Mouse (Mus musculus) hindbrain, embryonic 12.5 days (tissue): ENCODE measurements at regions not wholly inside any gene's neighbourhood (a gene's known extent, or its start where the extent isn't known, plus 50 kb on each side); places are given as distances from the start of the nearest gene placed in this dataset.

ENCODE experiments used
- ATAC-seq: fragments of 200-750 bp; cut with Nextera tagmentation; 2 replicates; pipeline ENCODE4 v1.8.0; 2017; ENCODE audit warnings: moderate TSS enrichment; ENCODE audit not compliant: low FRiP score
- H3K27ac ChIP-seq: fragments of 300-500 bp; sonication (generic); 2 replicates; pipeline ENCODE4 v1.5.1; 2016; ENCODE audit warnings: mild to moderate bottlenecking
- H3K27me3 ChIP-seq: fragments of 300-500 bp; sonication (generic); 2 replicates; pipeline ENCODE4 v1.6.1; 2016; ENCODE audit warnings: mild to moderate bottlenecking
- H3K36me3 ChIP-seq: fragments of 300-500 bp; sonication (generic); 2 replicates; pipeline ENCODE4 v1.6.1; 2016; ENCODE audit warnings: mild to moderate bottlenecking
- H3K4me1 ChIP-seq: fragments of 300-500 bp; sonication (generic); 2 replicates; pipeline ENCODE4 v1.6.1; 2016
- H3K4me2 ChIP-seq: fragments of 300-500 bp; sonication (generic); replicated peaks from 2 replicates; pipeline ENCODE4 v1.6.1; 2016; ENCODE audit warnings: mild to moderate bottlenecking
- H3K4me3 ChIP-seq: fragments of 300-500 bp; sonication (generic); 2 replicates; pipeline ENCODE4 v1.5.1; 2016; ENCODE audit warnings: mild to moderate bottlenecking
- H3K9ac ChIP-seq: fragments of 300-500 bp; sonication (generic); 2 replicates; pipeline ENCODE4 v1.6.1; 2016; ENCODE audit warnings: mild to moderate bottlenecking, moderate library complexity
- H3K9me3 ChIP-seq: fragments of 300-500 bp; sonication (generic); replicated peaks from 2 replicates; pipeline ENCODE4 v1.6.1; 2016; ENCODE audit warnings: mild to moderate bottlenecking
- WGBS: fragments of 180-500 bp; shearing (Covaris S2); methylation state at CpG from one replicate; pipeline ENCODE4 v1.1.7; 2016; 5-methylcytosine and 5-hydroxymethylcytosine counted together

DNA sequence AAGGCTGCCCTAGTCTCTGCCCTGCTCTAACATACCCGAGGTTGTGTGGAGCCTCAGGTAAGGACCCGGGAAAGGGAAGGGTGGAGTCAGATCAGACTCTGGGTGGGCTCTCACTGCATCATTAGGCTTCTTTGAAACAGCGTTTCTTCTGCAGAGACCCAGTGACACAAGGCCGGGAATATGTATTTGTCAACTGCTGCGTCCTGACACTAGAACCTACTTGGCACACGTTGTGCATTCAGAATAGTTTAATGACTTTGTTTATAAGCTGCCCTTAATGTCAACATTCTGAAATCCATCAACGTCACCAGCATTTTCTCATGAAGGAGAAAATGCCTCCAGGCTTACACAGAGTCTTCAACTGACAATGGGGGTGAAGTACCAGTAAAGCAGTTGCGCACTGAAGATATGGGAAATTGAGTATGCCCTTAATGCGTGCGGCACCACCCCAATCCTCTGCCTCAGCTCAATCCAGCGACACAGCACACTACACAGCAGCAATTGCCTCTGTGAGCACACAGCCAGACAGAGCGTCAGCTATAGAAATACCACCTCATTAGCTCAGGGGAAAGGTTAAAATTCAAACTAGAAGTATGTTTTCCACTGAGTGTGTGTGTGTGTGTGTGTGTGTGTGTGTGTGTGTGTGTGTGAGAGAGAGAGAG lies 152.7 kb upstream of the Spdye4c start:
- Histone ChIP-seq H3K9ac (no peak overlapping the region), H3K9me3 (no peaks in the 10 kb centered on the region; the same call in 1 of the 2 replicates), H3K36me3 (no peaks in the 10 kb centered on the region), H3K4me2 (no peak overlapping the region), H3K27ac (no peak overlapping the region), H3K4me1 (peaks cover 9% of the 10 kb centered on the region), H3K27me3 (no peaks in the 10 kb centered on the region), H3K4me3 (no peak overlapping the region)
- no peak; the same call in 1 of the 2 replicates for ATAC-seq
- WGBS: 66% methylated on average over 12 of the region's 12 CpGs

DNA sequence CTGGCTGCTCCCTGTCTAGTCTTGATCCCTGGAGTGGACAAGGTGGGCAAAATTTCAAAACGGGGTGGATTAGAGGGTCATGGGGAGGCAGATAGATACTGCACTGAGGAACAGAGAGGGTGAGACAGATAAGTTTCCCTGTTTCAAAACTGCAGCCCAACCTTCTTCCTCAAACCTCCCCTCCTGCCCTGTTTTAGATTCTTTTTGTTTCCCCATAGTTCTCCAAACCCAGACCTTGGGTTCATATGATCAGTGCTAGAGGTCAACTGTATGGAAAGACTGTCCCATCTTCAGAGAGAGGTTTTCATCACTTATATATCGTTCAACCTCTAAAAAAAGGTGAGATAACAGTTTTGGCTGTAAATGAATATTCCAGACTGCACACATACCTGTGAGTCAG lies 152.1 kb upstream of the Spdye4c start:
- Histone ChIP-seq H3K4me2 (no peak overlapping the region), H3K27ac (no peak overlapping the region), H3K27me3 (no peaks in the 10 kb centered on the region), H3K9ac (no peak overlapping the region), H3K4me3 (no peak overlapping the region), H3K36me3 (no peaks in the 10 kb centered on the region), H3K4me1 (peaks cover 9% of the 10 kb centered on the region), H3K9me3 (no peaks in the 10 kb centered on the region; the same call in 1 of the 2 replicates)
- ATAC-seq: no peak
- WGBS: 80% methylated on average over 2 of the region's 2 CpGs

DNA sequence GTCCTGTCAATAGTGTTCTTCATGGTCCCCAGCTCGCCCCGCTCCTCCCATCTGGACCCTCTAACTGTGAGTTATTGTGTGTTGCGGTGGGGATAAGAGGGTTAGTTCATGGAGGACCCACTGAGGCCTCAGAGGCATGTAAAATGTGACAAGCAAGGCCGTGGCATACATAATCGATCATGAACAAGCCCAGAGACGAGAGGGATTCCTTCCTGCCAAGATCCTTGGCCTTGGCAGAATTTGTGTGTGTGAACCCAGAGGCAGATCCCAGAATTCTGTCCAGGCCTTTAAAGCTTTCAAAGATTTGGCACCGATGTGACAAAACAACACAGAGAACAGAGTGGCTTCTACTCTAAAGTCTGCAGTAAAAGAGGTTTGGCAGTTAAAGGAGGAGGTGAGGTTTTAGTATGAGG lies 146.4 kb upstream of the Spdye4c start:
- H3K9ac ChIP-seq: no peak overlapping the region
- no peak for ATAC-seq
- no peaks in the 10 kb centered on the region for H3K4me1 ChIP-seq
- no peak overlapping the region for H3K4me2 ChIP-seq
- 82% methylated on average over 7 of the region's 7 CpGs for whole genome bisulfite sequencing
- no peak overlapping the region for H3K27ac ChIP-seq
- H3K36me3 ChIP-seq: no peaks in the 10 kb centered on the region
- no peaks in the 10 kb centered on the region for H3K9me3 ChIP-seq
- H3K27me3 ChIP-seq: no peaks in the 10 kb centered on the region
- H3K4me3 ChIP-seq: no peak overlapping the region

DNA sequence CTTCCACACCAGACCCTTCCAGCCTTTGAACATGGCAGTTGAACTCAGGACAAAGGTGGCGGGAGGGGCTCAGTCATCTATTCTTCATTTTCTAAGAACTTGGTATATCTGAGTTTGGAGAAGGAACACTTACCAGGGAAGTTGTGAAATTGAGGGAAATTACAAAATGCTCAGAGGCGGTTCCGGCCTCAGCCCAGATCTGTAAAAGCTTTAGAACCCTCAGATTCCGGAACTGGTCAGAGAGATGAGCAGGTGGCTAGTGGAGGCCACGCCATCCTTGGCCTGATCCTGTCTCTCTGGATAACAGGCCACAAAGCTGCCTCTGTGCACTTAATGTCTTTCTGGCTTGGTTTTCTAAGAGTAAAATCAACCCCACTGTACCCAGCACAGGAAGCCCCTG lies 145.6 kb upstream of the Spdye4c start:
- Histone ChIP-seq H3K4me3 (no peak overlapping the region), H3K36me3 (no peaks in the 10 kb centered on the region), H3K9ac (no peak overlapping the region), H3K9me3 (no peaks in the 10 kb centered on the region), H3K27me3 (no peaks in the 10 kb centered on the region), H3K4me2 (no peak overlapping the region), H3K4me1 (no peaks in the 10 kb centered on the region), H3K27ac (no peak overlapping the region)
- 91% methylated on average over 5 of the region's 5 CpGs for WGBS
- no peak for ATAC-seq

DNA sequence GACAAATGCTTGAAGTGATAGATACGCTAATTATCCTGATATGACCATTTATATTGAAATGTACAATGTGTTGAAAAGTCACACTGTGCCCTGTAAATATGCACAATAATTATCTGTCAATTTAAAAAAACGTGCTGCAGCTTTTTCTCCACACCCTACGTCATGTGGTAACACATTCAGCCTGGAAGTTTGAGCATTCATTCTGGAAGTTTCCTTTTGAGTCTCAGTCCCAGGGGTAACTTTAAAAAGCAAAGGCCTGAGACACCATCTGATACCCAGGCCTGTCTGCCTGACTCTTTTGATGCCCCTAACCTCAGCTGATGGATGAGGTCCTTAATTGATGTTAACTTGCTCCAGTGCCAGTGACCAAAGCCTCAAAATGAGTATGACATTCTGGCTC lies 141.7 kb upstream of the Spdye4c start:
- H3K27me3 ChIP-seq: no peaks in the 10 kb centered on the region
- H3K9me3 ChIP-seq: no peaks in the 10 kb centered on the region
- H3K9ac ChIP-seq: no peak overlapping the region
- no peak overlapping the region for H3K4me2 ChIP-seq
- no peaks in the 10 kb centered on the region for H3K4me1 ChIP-seq
- H3K27ac ChIP-seq: no peak overlapping the region
- no peak for ATAC-seq
- H3K4me3 ChIP-seq: no peak overlapping the region
- 70% methylated on average over 3 of the region's 3 CpGs for WGBS
- no peaks in the 10 kb centered on the region for H3K36me3 ChIP-seq

DNA sequence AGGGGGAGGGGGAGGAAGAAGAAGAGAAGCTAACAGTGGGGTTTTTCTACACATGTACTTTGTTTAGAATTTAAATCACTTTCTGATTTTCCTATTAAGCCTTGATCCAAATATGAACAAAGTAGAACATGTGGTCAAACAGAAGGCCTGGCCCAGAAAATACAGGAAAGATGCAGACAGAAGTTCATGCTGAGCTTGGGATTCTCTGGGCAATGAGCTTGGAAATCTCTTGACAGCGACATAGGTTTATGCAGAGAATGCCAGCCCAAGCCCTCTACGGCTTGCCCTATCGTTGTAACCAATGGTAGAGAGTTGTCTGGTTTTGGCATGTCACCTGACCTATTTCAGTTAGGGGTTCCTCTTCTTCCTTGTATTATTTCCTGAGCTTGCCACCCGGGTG lies 141.0 kb upstream of the Spdye4c start:
- no peak for ATAC-seq
- Histone ChIP-seq H3K9me3 (no peaks in the 10 kb centered on the region), H3K9ac (no peak overlapping the region), H3K4me1 (no peaks in the 10 kb centered on the region), H3K4me3 (no peak overlapping the region), H3K36me3 (no peaks in the 10 kb centered on the region), H3K27ac (no peak overlapping the region), H3K4me2 (no peak overlapping the region), H3K27me3 (no peaks in the 10 kb centered on the region)
- 90% methylated on average over 4 of the region's 4 CpGs for WGBS

DNA sequence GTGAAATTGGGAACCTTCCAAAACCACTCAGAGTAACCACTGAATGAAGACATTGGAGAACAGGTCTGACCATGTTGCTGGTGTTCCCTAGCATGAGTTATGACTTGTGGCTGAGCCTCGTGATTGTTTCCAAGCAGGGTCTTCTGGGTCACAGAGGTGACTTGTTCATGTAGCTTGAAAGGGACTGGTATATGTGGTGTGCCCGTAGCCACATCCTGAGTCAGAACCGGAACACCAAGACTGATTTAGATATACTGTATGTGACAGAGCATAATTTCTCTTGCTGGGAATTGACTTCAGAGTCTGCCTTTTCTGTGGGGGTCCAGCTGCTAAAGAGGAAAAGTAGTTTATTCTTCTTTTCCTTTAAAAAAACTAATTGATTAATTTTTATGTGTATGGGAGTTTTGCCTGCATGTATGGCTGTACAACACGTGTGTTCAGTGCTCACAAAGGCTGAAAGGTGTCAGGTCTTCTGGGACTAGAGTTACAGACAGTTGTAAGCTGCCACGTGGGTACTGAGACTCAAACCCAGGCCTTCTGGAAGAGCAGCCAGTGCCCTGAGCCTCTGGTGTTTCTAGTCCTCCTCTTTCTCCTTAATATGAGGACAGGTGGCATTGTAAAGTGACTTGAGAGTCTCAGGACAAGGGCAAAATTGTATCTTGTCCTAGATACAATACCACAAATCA lies 139.3 kb upstream of the Spdye4c start:
- no peaks in the 10 kb centered on the region for H3K4me1 ChIP-seq
- H3K27ac ChIP-seq: no peak overlapping the region
- H3K4me2 ChIP-seq: no peak overlapping the region
- no peaks in the 10 kb centered on the region for H3K9me3 ChIP-seq
- H3K4me3 ChIP-seq: no peak overlapping the region
- WGBS: 79% methylated on average over 5 of the region's 5 CpGs
- no peaks in the 10 kb centered on the region for H3K36me3 ChIP-seq
- no peaks in the 10 kb centered on the region for H3K27me3 ChIP-seq
- H3K9ac ChIP-seq: no peak overlapping the region
- ATAC-seq: no peak

DNA sequence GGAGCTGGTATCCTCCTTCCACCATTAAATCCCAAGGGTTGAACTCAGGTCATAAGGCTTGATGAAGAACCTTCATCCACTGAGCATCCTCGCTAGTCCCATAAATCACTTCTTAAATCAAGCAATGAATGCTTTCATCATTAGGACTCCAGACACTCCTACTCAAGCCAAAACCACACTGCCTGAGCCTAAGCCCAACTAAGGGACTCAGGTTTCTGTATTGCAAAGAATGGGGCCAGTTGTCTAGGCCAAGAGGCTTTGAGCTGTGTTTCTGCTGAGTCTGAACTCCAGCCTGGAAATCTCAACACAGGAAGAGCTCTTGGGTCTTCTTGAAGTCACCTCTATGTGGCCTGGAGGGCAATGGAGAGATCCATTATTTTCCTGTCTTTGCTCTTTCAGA lies 138.4 kb upstream of the Spdye4c start:
- Histone ChIP-seq H3K27me3 (no peaks in the 10 kb centered on the region), H3K4me3 (no peak overlapping the region), H3K36me3 (no peaks in the 10 kb centered on the region), H3K9ac (no peak overlapping the region), H3K4me1 (no peaks in the 10 kb centered on the region), H3K27ac (no peak overlapping the region), H3K9me3 (no peaks in the 10 kb centered on the region), H3K4me2 (no peak overlapping the region)
- no peak for ATAC-seq
- 91% methylated on average over 1 of the region's 1 CpGs for WGBS

DNA sequence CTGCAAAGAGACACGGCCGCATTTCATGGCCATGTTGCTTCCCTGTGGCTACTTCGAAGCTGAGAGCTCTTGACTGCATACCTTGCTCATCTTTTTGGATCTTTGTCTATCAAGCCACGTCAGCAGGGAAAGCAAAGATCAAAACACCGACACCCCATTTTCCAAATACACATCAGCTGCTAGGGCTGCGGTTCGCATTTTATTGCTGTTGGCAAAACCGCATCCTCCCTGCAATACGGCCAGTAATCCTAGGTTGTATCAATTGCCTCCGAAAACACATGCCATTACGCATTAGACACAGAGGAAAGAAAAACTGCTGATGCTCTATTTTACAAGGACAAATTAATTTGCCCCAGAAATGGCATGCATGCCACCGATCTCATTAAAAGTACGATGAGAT lies 136.5 kb upstream of the Spdye4c start:
- no peak overlapping the region for H3K27ac ChIP-seq
- no peak overlapping the region for H3K4me2 ChIP-seq
- no peaks in the 10 kb centered on the region for H3K27me3 ChIP-seq
- ATAC-seq: no peak
- H3K9ac ChIP-seq: no peak overlapping the region
- no peaks in the 10 kb centered on the region for H3K36me3 ChIP-seq
- no peak overlapping the region for H3K4me3 ChIP-seq
- WGBS: 90% methylated on average over 13 of the region's 13 CpGs
- no peaks in the 10 kb centered on the region for H3K4me1 ChIP-seq
- H3K9me3 ChIP-seq: no peaks in the 10 kb centered on the region

DNA sequence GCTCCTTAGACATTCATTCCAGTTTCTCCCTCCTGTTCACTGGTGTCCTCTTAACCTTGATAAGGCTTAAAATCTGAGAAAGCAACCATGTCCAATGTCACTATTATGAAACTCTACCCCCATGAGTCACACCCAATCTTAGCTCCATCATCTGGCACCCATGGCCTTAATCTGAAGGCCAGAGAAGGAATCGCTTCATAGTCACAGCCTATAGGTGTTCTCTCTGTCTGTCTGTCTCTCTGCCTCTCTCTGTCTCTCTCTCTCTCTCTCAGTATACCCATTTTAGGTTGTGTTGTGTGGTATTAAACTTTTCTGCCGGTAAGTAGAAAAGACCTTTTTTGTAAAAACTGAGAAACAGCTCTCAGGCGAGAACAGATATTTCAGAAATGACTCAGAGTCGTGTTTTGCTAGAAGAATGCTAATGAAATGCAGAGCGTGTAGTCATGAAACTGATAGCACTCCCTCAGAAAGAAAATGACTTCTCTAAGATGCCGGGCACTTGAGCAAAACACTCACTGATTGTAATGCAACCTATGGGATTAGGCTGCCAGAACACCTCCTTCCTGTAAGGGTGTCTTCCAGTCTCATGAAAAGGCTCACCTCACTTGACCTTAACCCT lies 133.3 kb upstream of the Spdye4c start:
- no peaks in the 10 kb centered on the region for H3K4me1 ChIP-seq
- H3K27ac ChIP-seq: no peak overlapping the region
- WGBS: 77% methylated on average over 6 of the region's 6 CpGs
- no peak overlapping the region for H3K4me3 ChIP-seq
- H3K4me2 ChIP-seq: no peak overlapping the region
- H3K9me3 ChIP-seq: no peaks in the 10 kb centered on the region
- no peak for ATAC-seq
- no peak overlapping the region for H3K9ac ChIP-seq
- H3K27me3 ChIP-seq: no peaks in the 10 kb centered on the region
- no peaks in the 10 kb centered on the region for H3K36me3 ChIP-seq

DNA sequence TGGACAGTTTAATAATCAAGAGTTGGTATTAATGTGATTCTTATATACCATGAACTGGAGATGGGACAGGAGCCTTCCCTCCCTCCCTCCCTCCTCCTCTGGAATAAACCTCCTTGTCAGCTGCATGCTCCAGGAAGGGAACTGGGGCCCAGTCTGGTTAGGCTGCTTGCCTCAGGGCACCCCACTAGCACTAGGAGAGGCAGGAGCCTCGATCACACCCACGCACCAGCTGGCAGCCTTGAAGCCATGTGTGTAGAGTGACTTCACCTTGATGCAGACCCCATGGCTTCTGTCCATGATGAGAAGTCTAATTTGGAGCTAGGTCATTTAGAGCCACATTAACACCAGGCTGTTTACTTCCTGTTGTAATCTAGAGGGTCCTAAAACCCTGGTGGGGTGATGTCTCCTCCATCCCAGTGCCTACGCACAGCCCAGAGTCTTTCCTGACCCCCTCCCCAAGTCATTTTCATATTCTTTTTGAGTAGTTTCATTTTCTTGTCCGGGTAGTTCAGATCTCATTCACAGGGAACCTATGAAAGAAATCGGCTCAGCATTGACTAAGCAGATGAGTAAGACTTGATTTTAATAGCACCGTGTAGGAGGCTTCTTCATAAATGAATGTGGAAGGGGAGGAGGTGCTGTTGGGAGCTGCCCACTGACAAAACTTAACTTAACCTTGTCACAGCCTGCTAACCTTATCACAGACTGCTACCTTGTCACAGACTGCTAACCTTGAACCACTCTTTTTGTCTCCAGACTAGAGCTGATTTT lies 125.6 kb upstream of the Spdye4c start:
- H3K4me2 ChIP-seq: no peak overlapping the region
- H3K4me1 ChIP-seq: 0 out of 2 replicates have a peak, but pooled peaks cover 2% of the 10 kb centered on the region
- H3K9me3 ChIP-seq: no peaks in the 10 kb centered on the region
- no peaks in the 10 kb centered on the region for H3K36me3 ChIP-seq
- no peak for ATAC-seq
- WGBS: 91% methylated on average over 6 of the region's 6 CpGs
- no peak overlapping the region for H3K9ac ChIP-seq
- no peak overlapping the region for H3K4me3 ChIP-seq
- no peak overlapping the region for H3K27ac ChIP-seq
- H3K27me3 ChIP-seq: no peaks in the 10 kb centered on the region

DNA sequence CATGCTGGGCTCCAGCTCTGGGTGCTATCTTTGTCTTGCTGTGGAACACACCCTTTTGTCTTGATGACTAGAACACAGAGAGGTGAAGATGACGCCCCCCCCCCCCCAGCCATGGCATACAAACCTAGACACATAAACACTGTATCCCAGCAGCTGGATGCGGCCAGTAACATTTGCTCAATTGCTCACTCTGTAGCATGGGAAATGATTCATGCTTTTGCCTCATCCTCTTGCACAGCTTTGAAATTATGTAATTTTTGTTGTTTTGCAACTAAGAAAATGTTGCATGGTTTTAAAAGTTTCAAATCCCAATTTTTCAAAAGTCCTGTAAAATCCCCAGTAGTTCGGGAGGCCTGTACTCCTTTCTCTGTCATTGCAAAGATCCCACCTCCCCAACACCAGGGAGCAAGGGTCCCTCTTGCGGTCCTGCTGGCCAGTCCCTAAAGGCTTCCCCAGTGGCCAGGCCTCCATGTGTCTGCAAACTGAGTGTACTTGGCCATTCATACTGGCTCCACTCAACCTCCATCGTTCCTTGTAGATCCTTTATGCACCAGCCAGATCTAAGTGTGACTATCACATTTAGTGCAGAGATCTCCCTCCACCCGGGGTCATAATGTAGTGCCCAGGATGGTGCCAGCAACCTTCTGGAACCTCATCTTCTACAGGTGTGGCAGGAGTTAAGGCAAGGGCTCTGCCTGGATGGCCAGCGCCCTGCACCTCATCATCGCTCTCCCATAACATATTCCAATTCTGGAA lies 123.3 kb upstream of the Spdye4c start:
- Histone ChIP-seq H3K36me3 (no peaks in the 10 kb centered on the region), H3K4me3 (no peak overlapping the region), H3K27me3 (no peaks in the 10 kb centered on the region), H3K9ac (no peak overlapping the region), H3K4me1 (0 out of 2 replicates have a peak, but pooled peaks cover 4% of the 10 kb centered on the region), H3K27ac (no peak overlapping the region), H3K9me3 (no peaks in the 10 kb centered on the region), H3K4me2 (no peak overlapping the region)
- ATAC-seq: no peak
- WGBS: 85% methylated on average over 8 of the region's 8 CpGs
